Mouse (Mus musculus) lung, postnatal 0 days (tissue): ENCODE data around the gene Bmp5. TPM values are rescaled to one million over a fixed set of nuclear protein-coding genes. Genes with fewer than 3 reads are reported as not detected.
A peak's percentile ranks its signal among the peaks of the same experiment; 100 is the strongest.

Experiments used
- ATAC-seq: fragments of 200-750 bp; cut with Nextera tagmentation; 2 replicates; pipeline ENCODE4 v1.8.0; 2017; ENCODE audit warnings: moderate library complexity
- DNase-seq: peaks from one replicate; pipeline ENCODE4 v3.0.0-alpha.2; 2016; ENCODE audit warnings: low spot score
- H3K27ac ChIP-seq: fragments of 300-500 bp; sonication (generic); 2 replicates; pipeline ENCODE4 v1.5.1; 2014; ENCODE audit warnings: antibody characterized with exemption, mild to moderate bottlenecking, low read length, mixed read lengths
- H3K27me3 ChIP-seq: fragments of 300-500 bp; sonication (generic); replicated peaks from 2 replicates; pipeline ENCODE4 v1.6.1; 2014; ENCODE audit warnings: low read length, mixed read lengths; ENCODE audit not compliant: insufficient read depth
- H3K36me3 ChIP-seq: fragments of 300-500 bp; sonication (generic); 2 replicates; pipeline ENCODE4 v1.6.1; 2014; ENCODE audit warnings: low read length, mixed read lengths; ENCODE audit not compliant: insufficient read depth
- H3K4me1 ChIP-seq: fragments of 300-500 bp; sonication (generic); 2 replicates; pipeline ENCODE4 v1.6.1; 2014; ENCODE audit warnings: antibody characterized with exemption, low read depth, low read length, mixed read lengths; ENCODE audit not compliant: insufficient read depth
- H3K4me2 ChIP-seq: fragments of 300-500 bp; sonication (generic); replicated peaks from 2 replicates; pipeline ENCODE4 v1.6.1; 2014; ENCODE audit warnings: low read depth, mild to moderate bottlenecking, low read length, moderate library complexity, mixed read lengths
- H3K4me3 ChIP-seq: fragments of 300-500 bp; sonication (generic); 2 replicates; pipeline ENCODE4 v1.5.1; 2014; ENCODE audit warnings: low read depth, low read length
- H3K9ac ChIP-seq: fragments of 300-500 bp; sonication (generic); replicated peaks from 2 replicates; pipeline ENCODE4 v1.6.1; 2014; ENCODE audit warnings: low read depth, mild to moderate bottlenecking
- H3K9me3 ChIP-seq: fragments of 300-500 bp; sonication (generic); 2 replicates; pipeline ENCODE4 v1.6.1; 2016; ENCODE audit warnings: low read length, mixed read lengths
- CTCF ChIP-seq: IDR thresholded peaks from 2 replicates; pipeline ENCODE4 v1.5.1; 2016; ENCODE audit warnings: antibody characterized with exemption, mild to moderate bottlenecking
- EP300 ChIP-seq: IDR thresholded peaks from 2 replicates; pipeline ENCODE4 v1.6.1; 2016; ENCODE audit warnings: antibody characterized with exemption, mild to moderate bottlenecking, control low read depth
- WGBS: fragments of 180-500 bp; shearing (Covaris S2); extraction: QIAGEN DNeasy Blood & Tissue Kit; methylation state at CpG from one replicate; pipeline ENCODE4 v1.1.7; 2014; 5-methylcytosine and 5-hydroxymethylcytosine counted together
- polyA plus RNA-seq: library from polyadenylated mRNA; unstranded; fragments of >200 nt; fragmentation: Nextera tagmentation; extraction: Ambion mirVana; gene quantifications from 2 replicates; pipeline ENCODE4 v1.2.1, GENCODE M21; 2015

Bmp5 gene
- polyA plus RNA-seq, 1 experiment from 2014 or later: 14.7 TPM

GRCm38 (mm10) chr9:75769042-75769441 is 6.1 kb upstream of the Bmp5 start:
- TF ChIP-seq CTCF: no peak
- no peak for TF ChIP-seq EP300
- H3K4me2 ChIP-seq: no peak overlapping the region
- H3K36me3 ChIP-seq: no peaks in the 10 kb centered on the region
- no peak overlapping the region for H3K9ac ChIP-seq
- no peak overlapping the region for H3K4me3 ChIP-seq
- 55% methylated on average over 3 of the region's 3 CpGs for WGBS
- ATAC-seq: no peak
- no peak for DNase-seq
- no peaks in the 10 kb centered on the region for H3K4me1 ChIP-seq
- H3K27ac ChIP-seq: no peak overlapping the region
- no peaks in the 10 kb centered on the region for H3K9me3 ChIP-seq
- no peaks in the 10 kb centered on the region for H3K27me3 ChIP-seq

GRCm38 (mm10) chr9:75776153-75776552 is 989 bp downstream of the Bmp5 start:
- 11% methylated on average over 7 of the region's 7 CpGs for WGBS
- H3K36me3 ChIP-seq: no peaks in the 10 kb centered on the region
- H3K9me3 ChIP-seq: no peaks in the 10 kb centered on the region
- no peak for TF ChIP-seq CTCF
- TF ChIP-seq EP300: no peak
- no peaks in the 10 kb centered on the region for H3K4me1 ChIP-seq
- no peaks in the 10 kb centered on the region for H3K27me3 ChIP-seq
- H3K9ac ChIP-seq: peak overlapping the region; percentile 59
- H3K4me2 ChIP-seq: peak overlapping the region; percentile 51
- DNase-seq (peak; percentile 46), ATAC-seq (0 out of 2 replicates have a peak, but pooled peaks have one; percentile 21)
- H3K27ac ChIP-seq: peak overlapping the region; percentile 86
- H3K4me3 ChIP-seq: peak overlapping the region; percentile 41

- H3K27me3 ChIP-seq: no peaks in the 10 kb centered on the region
- no peaks in the 10 kb centered on the region for H3K36me3 ChIP-seq
- DNase-seq: peak; percentile 86
- peak overlapping the region; percentile 43 for H3K4me2 ChIP-seq
- H3K9ac ChIP-seq: no peak overlapping the region
- peak; percentile 83 for ATAC-seq
- 29% methylated on average over 9 of the region's 9 CpGs for WGBS
- no peaks in the 10 kb centered on the region for H3K4me1 ChIP-seq
- no peaks in the 10 kb centered on the region for H3K9me3 ChIP-seq
- H3K27ac ChIP-seq: peak overlapping the region; percentile 52
- H3K4me3 ChIP-seq: peak overlapping the region; percentile 34
- TF ChIP-seq CTCF: no peak
- TF ChIP-seq EP300: no peak
These were observed 3.7 kb downstream of the Bmp5 start for GRCm38 (mm10) chr9:75778762-75779346.

GRCm38 (mm10) chr9:75780558-75781276 is 5.6 kb downstream of the Bmp5 start:
- DNase-seq (no peak), ATAC-seq (no peak)
- no peak for TF ChIP-seq EP300
- no peak for TF ChIP-seq CTCF
- Histone ChIP-seq H3K9me3 (no peaks in the 10 kb centered on the region), H3K27me3 (no peaks in the 10 kb centered on the region), H3K4me3 (peak overlapping the region; percentile 21), H3K36me3 (no peaks in the 10 kb centered on the region), H3K27ac (no peak overlapping the region), H3K9ac (no peak overlapping the region; the same call in 1 of the 2 replicates), H3K4me2 (peak overlapping the region; percentile 51), H3K4me1 (no peaks in the 10 kb centered on the region)
- 19% methylated on average over 5 of the region's 5 CpGs for WGBS

- H3K4me2 ChIP-seq: peak overlapping the region; percentile 43
- no peak overlapping the region for H3K4me3 ChIP-seq
- H3K9ac ChIP-seq: no peak overlapping the region
- no peaks in the 10 kb centered on the region for H3K36me3 ChIP-seq
- no peak overlapping the region for H3K27ac ChIP-seq
- no peak for ATAC-seq
- H3K4me1 ChIP-seq: no peaks in the 10 kb centered on the region
- no peak for DNase-seq
- TF ChIP-seq CTCF: no peak
- TF ChIP-seq EP300: no peak
- WGBS: 23% methylated on average over 5 of the region's 5 CpGs
- no peaks in the 10 kb centered on the region for H3K9me3 ChIP-seq
- no peaks in the 10 kb centered on the region for H3K27me3 ChIP-seq
These were observed 6.4 kb downstream of the Bmp5 start for GRCm38 (mm10) chr9:75781600-75781999.

DNA sequence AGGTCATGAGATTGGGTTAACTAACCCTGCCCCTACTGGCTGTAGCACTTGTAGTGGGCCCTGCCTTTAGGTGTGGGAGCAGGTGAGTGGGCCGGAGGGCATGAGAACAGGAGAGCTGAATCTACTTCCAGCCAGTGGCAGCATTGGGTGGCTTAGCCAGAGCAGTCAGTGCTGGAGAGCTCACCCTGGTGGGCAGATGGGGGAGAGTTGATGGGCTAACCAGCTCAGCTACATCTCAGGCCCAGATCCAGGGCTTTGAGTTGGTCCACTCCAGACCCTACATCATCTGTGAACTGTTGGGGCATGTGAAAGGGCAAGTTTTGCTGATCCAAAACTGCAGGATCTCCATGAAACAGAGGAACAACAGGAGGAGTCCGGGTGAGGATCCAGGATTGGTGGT is 8.4 kb downstream of the Bmp5 start:
- H3K27ac ChIP-seq: no peak overlapping the region
- no peaks in the 10 kb centered on the region for H3K36me3 ChIP-seq
- ATAC-seq (0 out of 2 replicates have a peak, but pooled peaks have one; percentile 21), DNase-seq (no peak)
- no peaks in the 10 kb centered on the region for H3K4me1 ChIP-seq
- H3K9me3 ChIP-seq: no peaks in the 10 kb centered on the region
- H3K9ac ChIP-seq: no peak overlapping the region
- no peaks in the 10 kb centered on the region for H3K27me3 ChIP-seq
- H3K4me3 ChIP-seq: no peak overlapping the region
- WGBS: 89% methylated on average over 2 of the region's 2 CpGs
- H3K4me2 ChIP-seq: no peak overlapping the region
- TF ChIP-seq CTCF (peak; percentile 41), EP300 (no peak)
